Mouse (Mus musculus) limb, embryonic 14.5 days (tissue): ENCODE measurements around the gene Eif3i. TPM values are rescaled to one million over a fixed set of nuclear protein-coding genes. Genes with fewer than 3 reads are reported as not detected.

ENCODE experiments used
- ATAC-seq: fragments of 200-750 bp; cut with Nextera tagmentation; 2 replicates; pipeline ENCODE4 v1.8.0; 2017; ENCODE audit warnings: low read depth, moderate number of reproducible peaks, moderate TSS enrichment; ENCODE audit not compliant: low FRiP score
- DNase-seq: peaks from one replicate; pipeline ENCODE4 v3.0.0-alpha.2; 2015; ENCODE audit warnings: low spot score
- H3K27ac ChIP-seq: fragments of 300-500 bp; sonication (generic); replicated peaks from 2 replicates; pipeline ENCODE4 v1.5.1; 2014; ENCODE audit warnings: low read depth, mild to moderate bottlenecking, low read length, moderate library complexity, mixed read lengths
- H3K27me3 ChIP-seq: fragments of 300-500 bp; sonication (generic); 2 replicates; pipeline ENCODE4 v1.6.1; 2014; ENCODE audit warnings: low read length, mixed read lengths; ENCODE audit not compliant: control insufficient read depth, insufficient read depth
- H3K36me3 ChIP-seq: fragments of 300-500 bp; sonication (generic); 2 replicates; pipeline ENCODE4 v1.6.1; 2014; ENCODE audit warnings: mild to moderate bottlenecking, low read length, moderate library complexity, mixed read lengths; ENCODE audit not compliant: control insufficient read depth, insufficient read depth
- H3K4me1 ChIP-seq: fragments of 300-500 bp; sonication (generic); 2 replicates; pipeline ENCODE4 v1.6.1; 2014; ENCODE audit warnings: antibody characterized with exemption, low read length, mixed read lengths; ENCODE audit not compliant: control insufficient read depth, insufficient read depth
- H3K4me2 ChIP-seq: fragments of 300-500 bp; sonication (generic); replicated peaks from 2 replicates; pipeline ENCODE4 v1.6.1; 2014; ENCODE audit warnings: low read depth, mild to moderate bottlenecking, low read length, moderate library complexity; ENCODE audit not compliant: severe bottlenecking
- H3K4me3 ChIP-seq: fragments of 300-500 bp; sonication (generic); replicated peaks from 2 replicates; pipeline ENCODE4 v1.5.1; 2014; ENCODE audit warnings: low read length
- H3K9ac ChIP-seq: fragments of 300-500 bp; sonication (generic); 2 replicates; pipeline ENCODE4 v1.6.1; 2014; ENCODE audit warnings: mild to moderate bottlenecking, low read depth, low read length, moderate library complexity; ENCODE audit not compliant: severe bottlenecking
- H3K9me3 ChIP-seq: fragments of 300-500 bp; sonication (generic); 2 replicates; pipeline ENCODE4 v1.6.1; 2016; ENCODE audit warnings: low read length; ENCODE audit not compliant: control insufficient read depth
- POLR2A ChIP-seq: fragments of 200-500 bp; IDR thresholded peaks from 2 replicates; pipeline ENCODE4 v1.8.0; 2012; ENCODE audit warnings: inconsistent platforms, mild to moderate bottlenecking, moderate library complexity, borderline replicate concordance; ENCODE audit not compliant: insufficient read depth, insufficient read length; ENCODE audit errors: extremely low read depth
- WGBS: fragments of 180-500 bp; shearing (Covaris S2); extraction: QIAGEN DNeasy Blood & Tissue Kit; methylation state at CpG from one replicate; pipeline ENCODE4 v1.1.7; 2014; 5-methylcytosine and 5-hydroxymethylcytosine counted together
- microRNA-seq: library from miRNA; unstranded; fragments of <30 nt; microRNA quantifications from one replicate; pipeline ENCODE4, GENCODE M21; 2016
- polyA plus RNA-seq, 2 experiments: library from polyadenylated mRNA; depleted of rRNA in 1 of 2; stranded (reverse) in 1 of 2; unstranded in 1 of 2; fragments of >200 nt; fragmentation: Nextera tagmentation in 1 of 2; extraction: Ambion mirVana in 1 of 2; gene quantifications; 2 replicates each; pipeline versions ENCODE4 v1.2.1 to v1.2.3; 2012 to 2014

The Eif3i gene
- polyA plus RNA-seq, 2 experiments: 334 to 367 TPM

DNA sequence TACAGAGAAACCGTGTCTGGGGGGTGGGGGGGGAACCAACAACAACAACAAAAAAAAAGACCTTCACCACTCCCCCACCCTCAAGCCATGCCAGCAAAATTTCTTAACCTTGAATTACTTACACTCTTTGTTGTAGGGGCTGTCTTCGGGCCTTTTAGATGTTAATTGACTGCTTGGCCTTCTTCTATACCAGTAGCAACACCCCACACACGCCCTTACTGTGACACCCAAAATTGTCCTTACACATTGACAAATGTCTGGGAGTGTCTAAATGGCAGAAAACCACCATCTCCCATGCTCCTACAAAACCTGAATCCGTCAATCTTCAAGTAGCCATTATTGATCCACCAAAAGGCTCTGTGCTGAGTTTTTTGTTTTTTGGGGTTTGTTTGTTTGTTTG lies 56.3 kb downstream of the Eif3i start:
- Histone ChIP-seq H3K36me3 (no peaks in the 10 kb centered on the region; the same call in 1 of the 2 replicates), H3K27me3 (no peaks in the 10 kb centered on the region), H3K9me3 (no peaks in the 10 kb centered on the region), H3K27ac (no peak overlapping the region), H3K9ac (no peak overlapping the region), H3K4me3 (no peak overlapping the region), H3K4me1 (peaks cover 7% of the 10 kb centered on the region), H3K4me2 (no peak overlapping the region)
- 91% methylated on average over 4 of the region's 4 CpGs for WGBS
- no peak for ATAC-seq
- no peak for DNase-seq
- no peak for TF ChIP-seq POLR2A

GRCm38 (mm10) chr4:129542592-129543141 lies 57.8 kb downstream of the Eif3i start, which contains the start of gene Hdac1:
Gene Hdac1, minus strand, starts transcription at chr4:129542713.
- Histone ChIP-seq H3K4me1 (peaks cover 7% of the 10 kb centered on the region), H3K9me3 (no peaks in the 10 kb centered on the region), H3K27me3 (no peaks in the 10 kb centered on the region), H3K36me3 (peaks cover 9% of the 10 kb centered on the region), H3K4me3 (peak within 1 kb of the TSS; percentile 83), H3K27ac (peak within 1 kb of the TSS; percentile 77), H3K9ac (peak within 1 kb of the TSS; percentile 79), H3K4me2 (peak within 1 kb of the TSS; percentile 85)
- ATAC-seq: peak; percentile 100
- DNase-seq: peak; percentile 98
- TF ChIP-seq POLR2A: 0 out of 2 replicates have a peak, but pooled peaks have one; percentile 32
- under 1% methylated on average over 43 of the region's 46 CpGs for WGBS

Small RNAs within 50 kb of the gene (microRNA-seq; reads per million reads assigned to microRNA genes)
- gene Mir8119: not detected

Other genes starting within 250 kb of the Eif3i start
- 16.2 and 16.8 TPM in 2 replicates for gene Zbtb8a, start 222.5 kb downstream of the Eif3i start, polyA plus RNA-seq (2012; rRNA removed)
- 5.6 and 7.1 TPM in 2 replicates for gene Zbtb8a, start 222.5 kb downstream of the Eif3i start, polyA plus RNA-seq (2014; fragmentation: Nextera tagmentation; extraction: Ambion mirVana)
- gene Zbtb8b, start 159.8 kb downstream of the Eif3i start, polyA plus RNA-seq (2012; rRNA removed): 0.87 and 1.0 TPM in 2 replicates
- gene Zbtb8b, start 159.8 kb downstream of the Eif3i start, polyA plus RNA-seq (2014; fragmentation: Nextera tagmentation; extraction: Ambion mirVana): 1.3 and 2.0 TPM in 2 replicates
- 24.6 and 28.9 TPM in 2 replicates for gene Bsdc1, start 139.1 kb downstream of the Eif3i start, polyA plus RNA-seq (2012; rRNA removed)
- 27.6 and 29.9 TPM in 2 replicates for gene Bsdc1, start 139.1 kb downstream of the Eif3i start, polyA plus RNA-seq (2014; fragmentation: Nextera tagmentation; extraction: Ambion mirVana)
- not detected in 2 replicates for gene Tssk3, start 109.6 kb downstream of the Eif3i start, polyA plus RNA-seq (2012; rRNA removed)
- not detected in 2 replicates for gene Tssk3, start 109.6 kb downstream of the Eif3i start, polyA plus RNA-seq (2014; fragmentation: Nextera tagmentation; extraction: Ambion mirVana)
- gene Fam229a, start 109.5 kb downstream of the Eif3i start, polyA plus RNA-seq (2012; rRNA removed): 0.15 TPM in 1 of 2 replicates, not detected in the other
- gene Fam229a, start 109.5 kb downstream of the Eif3i start, polyA plus RNA-seq (2014; fragmentation: Nextera tagmentation; extraction: Ambion mirVana): not detected in 2 replicates
- gene Marcksl1, start 87.1 kb downstream of the Eif3i start, polyA plus RNA-seq (2012; rRNA removed): 563 and 613 TPM in 2 replicates
- gene Marcksl1, start 87.1 kb downstream of the Eif3i start, polyA plus RNA-seq (2014; fragmentation: Nextera tagmentation; extraction: Ambion mirVana): 648 and 776 TPM in 2 replicates
- gene Hdac1, start 57.9 kb downstream of the Eif3i start, polyA plus RNA-seq (2012; rRNA removed): 209 and 212 TPM in 2 replicates
- 201 and 225 TPM in 2 replicates for gene Hdac1, start 57.9 kb downstream of the Eif3i start, polyA plus RNA-seq (2014; fragmentation: Nextera tagmentation; extraction: Ambion mirVana)
- gene Lck, start 27.0 kb downstream of the Eif3i start, polyA plus RNA-seq (2012; rRNA removed): 9.9 and 10.3 TPM in 2 replicates
- 6.3 and 6.8 TPM in 2 replicates for gene Lck, start 27.0 kb downstream of the Eif3i start, polyA plus RNA-seq (2014; fragmentation: Nextera tagmentation; extraction: Ambion mirVana)
- gene Fam167b, start 22.1 kb downstream of the Eif3i start, polyA plus RNA-seq (2012; rRNA removed): 7.3 and 8.2 TPM in 2 replicates
- gene Fam167b, start 22.1 kb downstream of the Eif3i start, polyA plus RNA-seq (2014; fragmentation: Nextera tagmentation; extraction: Ambion mirVana): 4.1 and 5.3 TPM in 2 replicates
- gene Tmem234, start within 50 bp of the Eif3i start, polyA plus RNA-seq (2012; rRNA removed): 166 and 179 TPM in 2 replicates
- 191 and 193 TPM in 2 replicates for gene Tmem234, start within 50 bp of the Eif3i start, polyA plus RNA-seq (2014; fragmentation: Nextera tagmentation; extraction: Ambion mirVana)
- 3.0 and 5.2 TPM in 2 replicates for gene Dcdc2b, start 13.6 kb upstream of the Eif3i start, polyA plus RNA-seq (2012; rRNA removed)
- gene Dcdc2b, start 13.6 kb upstream of the Eif3i start, polyA plus RNA-seq (2014; fragmentation: Nextera tagmentation; extraction: Ambion mirVana): 2.5 and 3.4 TPM in 2 replicates
- gene Iqcc, start 18.5 kb upstream of the Eif3i start, polyA plus RNA-seq (2012; rRNA removed): 28.6 and 35.5 TPM in 2 replicates
- gene Iqcc, start 18.5 kb upstream of the Eif3i start, polyA plus RNA-seq (2014; fragmentation: Nextera tagmentation; extraction: Ambion mirVana): 23.2 and 28.6 TPM in 2 replicates
- gene Ccdc28b, start 23.3 kb upstream of the Eif3i start, polyA plus RNA-seq (2012; rRNA removed): 34.7 and 51.0 TPM in 2 replicates
- 42.8 and 45.7 TPM in 2 replicates for gene Ccdc28b, start 23.3 kb upstream of the Eif3i start, polyA plus RNA-seq (2014; fragmentation: Nextera tagmentation; extraction: Ambion mirVana)
- 80.3 and 82.6 TPM in 2 replicates for gene Txlna, start 40.4 kb upstream of the Eif3i start, polyA plus RNA-seq (2012; rRNA removed)
- gene Txlna, start 40.4 kb upstream of the Eif3i start, polyA plus RNA-seq (2014; fragmentation: Nextera tagmentation; extraction: Ambion mirVana): 108 and 112 TPM in 2 replicates
- 35.2 and 40.5 TPM in 2 replicates for gene Kpna6, start 72.1 kb upstream of the Eif3i start, polyA plus RNA-seq (2012; rRNA removed)
- 14.6 and 15.2 TPM in 2 replicates for gene Kpna6, start 72.1 kb upstream of the Eif3i start, polyA plus RNA-seq (2014; fragmentation: Nextera tagmentation; extraction: Ambion mirVana)
- gene Tmem39b, start 96.2 kb upstream of the Eif3i start, polyA plus RNA-seq (2012; rRNA removed): 49.1 and 77.0 TPM in 2 replicates
- gene Tmem39b, start 96.2 kb upstream of the Eif3i start, polyA plus RNA-seq (2014; fragmentation: Nextera tagmentation; extraction: Ambion mirVana): 24.1 and 27.1 TPM in 2 replicates
- 96.6 and 97.6 TPM in 2 replicates for gene Khdrbs1, start 141.7 kb upstream of the Eif3i start, polyA plus RNA-seq (2012; rRNA removed)
- 107 and 122 TPM in 2 replicates for gene Khdrbs1, start 141.7 kb upstream of the Eif3i start, polyA plus RNA-seq (2014; fragmentation: Nextera tagmentation; extraction: Ambion mirVana)
- 106 and 111 TPM in 2 replicates for gene Ptp4a2, start 210.6 kb upstream of the Eif3i start, polyA plus RNA-seq (2012; rRNA removed)
- gene Ptp4a2, start 210.6 kb upstream of the Eif3i start, polyA plus RNA-seq (2014; fragmentation: Nextera tagmentation; extraction: Ambion mirVana): 296 and 311 TPM in 2 replicates